Mouse (Mus musculus) adrenal gland, adult 2 months (tissue): Measurements from ENCODE around the gene Lmnb2. TPM values are rescaled to one million over a fixed set of nuclear protein-coding genes. Genes with fewer than 3 reads are reported as not detected.

Source experiments
- DNase-seq: peaks from one replicate; pipeline ENCODE4 v3.0.0; 2021
- polyA plus RNA-seq: library from polyadenylated mRNA; depleted of rRNA; stranded (reverse); fragments of >200 nt; gene quantifications from 2 replicates; pipeline ENCODE4 v1.2.3, GENCODE M21; 2012
- total RNA-seq, 2 experiments: library from RNA; stranded (reverse); gene quantifications; 2 replicates each; pipeline ENCODE4 v1.2.3; 2021

Gene Lmnb2
- total and polyA plus RNA-seq, 3 experiments: 10.8 to 17.9 (median 11.4) TPM

DNA sequence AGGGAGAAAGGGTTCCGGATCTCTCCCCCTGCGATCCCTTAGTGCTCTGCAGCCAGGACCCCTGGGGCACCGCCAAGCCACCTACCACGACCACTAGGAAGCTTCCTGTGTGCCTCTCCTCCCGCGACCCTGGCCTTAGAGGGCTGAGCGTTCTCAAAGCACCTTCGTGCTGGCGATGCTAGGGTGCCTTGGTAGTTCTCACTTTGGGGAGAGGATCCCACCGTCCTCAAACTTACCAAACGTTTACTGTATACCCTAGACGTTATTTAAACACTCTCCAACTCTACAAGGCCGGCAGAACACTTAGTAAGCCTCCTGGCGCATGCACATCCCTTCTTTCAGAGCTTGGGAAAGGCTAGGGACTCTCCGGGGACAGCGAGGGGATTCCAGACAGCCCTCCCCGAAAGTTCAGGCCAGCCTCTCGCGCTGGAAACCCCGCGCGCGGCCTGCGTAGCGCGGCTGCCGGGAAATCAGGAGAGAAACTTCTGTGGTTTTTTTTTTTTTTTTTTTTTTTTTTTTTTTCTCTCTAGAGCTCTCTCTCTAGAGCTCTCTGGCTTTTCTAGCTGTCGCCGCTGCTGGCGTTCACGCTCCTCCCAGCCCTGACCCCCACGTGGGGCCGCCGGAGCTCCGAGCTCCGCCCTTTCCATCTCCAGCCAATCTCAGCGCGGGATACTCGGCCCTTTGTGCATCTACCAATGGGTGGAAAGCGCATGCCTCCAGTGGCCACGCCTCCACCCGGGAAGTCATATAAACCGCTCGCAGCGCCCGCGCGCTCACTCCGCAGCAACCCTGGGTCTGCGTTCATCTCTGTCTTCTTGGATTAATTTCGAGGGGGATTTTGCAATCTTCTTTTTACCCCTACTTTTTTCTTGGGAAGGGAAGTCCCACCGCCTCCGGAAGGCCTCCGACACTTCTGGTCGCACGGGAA, 11.5 kb upstream of the Lmnb2 start, which contains the start of gene Gadd45b:
Gene Gadd45b, plus strand, starts transcription at position 775 of the 928 bp plus-strand sequence.
- DNase-seq: peak; percentile 99

DNA sequence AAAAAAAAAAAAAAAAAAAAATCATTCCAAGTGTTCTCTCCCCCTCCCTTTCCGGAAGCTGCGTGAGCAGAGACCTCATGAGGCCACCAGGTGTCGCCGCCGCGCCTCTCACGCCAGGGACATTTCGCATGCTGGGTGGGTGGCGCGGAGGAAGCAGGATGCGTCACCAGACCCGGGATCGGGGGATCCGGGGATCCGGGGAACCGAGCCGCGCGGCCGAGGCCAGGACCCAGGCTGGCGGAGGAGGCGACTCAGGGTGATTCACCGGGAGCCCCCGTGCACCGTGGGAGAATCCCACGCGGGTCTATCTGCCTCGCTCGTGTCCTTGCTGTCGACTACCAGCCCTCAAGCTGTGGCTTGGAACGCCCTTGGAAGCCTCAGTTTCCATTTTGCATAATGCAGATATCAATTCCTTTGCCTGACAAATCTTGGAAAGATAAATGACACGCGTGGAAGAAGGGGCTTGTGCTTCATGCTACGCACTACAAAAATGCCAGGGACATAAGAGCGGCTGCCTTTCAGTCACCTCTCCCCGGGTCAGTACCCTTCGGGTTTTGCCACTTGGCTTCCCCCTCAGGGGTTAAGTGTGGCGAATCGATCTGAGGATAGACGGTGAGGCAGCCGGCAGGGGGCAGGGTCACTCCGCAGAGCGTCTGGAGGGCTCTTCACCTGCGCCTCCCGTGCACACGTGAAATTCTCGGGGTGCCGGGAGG, 10.7 kb upstream of the Lmnb2 start:
- peak; percentile 94 for DNase-seq

DNA sequence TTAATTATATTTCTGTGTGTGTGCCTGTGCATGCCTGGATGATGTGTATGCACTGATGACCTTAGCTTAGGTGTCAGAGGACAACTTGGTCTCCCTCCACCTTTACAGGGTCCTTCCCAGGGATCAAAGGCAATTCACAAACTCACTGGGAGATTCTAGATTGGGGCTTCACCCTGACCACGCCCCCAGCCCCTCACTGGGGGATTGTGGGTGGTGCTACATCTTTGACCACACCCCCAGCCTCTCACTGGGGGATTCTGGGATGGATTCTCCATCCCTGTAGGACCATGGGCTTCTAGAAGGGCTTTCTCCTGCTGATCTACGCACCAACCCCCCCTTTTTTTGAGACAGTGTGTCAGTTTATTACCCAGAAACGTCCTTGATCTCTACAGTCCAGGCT, 7.4 kb upstream of the Lmnb2 start:
- DNase-seq: no peak

DNA sequence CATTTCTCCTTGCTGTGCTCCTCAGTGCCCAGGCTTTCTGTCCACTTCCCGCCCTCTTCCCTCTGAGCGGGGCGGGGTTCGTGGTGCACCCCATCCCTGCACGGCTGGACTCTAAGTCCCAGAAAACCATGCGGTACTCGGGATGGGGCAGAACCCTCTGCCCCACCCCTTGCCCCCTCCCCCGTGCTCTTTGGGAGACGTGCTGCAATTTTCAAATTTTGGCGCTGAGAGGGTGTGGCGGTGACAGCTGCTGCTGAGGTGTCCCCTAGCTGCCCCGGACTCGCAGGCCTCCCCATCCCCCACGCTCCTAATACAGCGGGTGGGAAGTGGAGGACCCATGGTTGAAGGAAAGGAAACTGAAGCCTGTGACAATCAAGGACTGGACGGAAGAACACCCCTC, 3.9 kb upstream of the Lmnb2 start:
- DNase-seq: no peak

- no peak for DNase-seq
Measured at GRCm38 (mm10) chr10:80917336-80917778, 688 bp downstream of the Lmnb2 start.

- DNase-seq: no peak
Measured at GRCm38 (mm10) chr10:80915736-80916135, 2.3 kb downstream of the Lmnb2 start.

DNA sequence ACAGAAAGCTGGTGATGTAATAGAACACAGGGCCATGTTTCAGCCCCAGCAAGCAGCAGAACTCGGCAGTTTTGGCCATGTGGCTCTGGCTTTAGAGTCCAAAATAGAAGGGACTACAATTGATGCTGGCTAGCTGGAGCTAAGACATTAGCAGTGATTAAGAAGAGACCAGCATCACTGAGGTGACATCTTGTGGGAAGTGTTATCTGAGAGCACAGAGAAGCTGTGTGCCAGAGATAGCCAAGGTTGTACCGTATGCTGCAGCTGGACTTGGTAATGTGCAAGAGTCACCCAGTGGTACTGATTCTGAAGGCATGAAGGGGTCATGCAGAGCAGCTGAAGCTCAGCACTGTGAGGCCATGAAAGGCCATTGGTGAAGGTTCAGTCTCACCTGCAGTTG, 2.8 kb downstream of the Lmnb2 start:
- no peak for DNase-seq

DNA sequence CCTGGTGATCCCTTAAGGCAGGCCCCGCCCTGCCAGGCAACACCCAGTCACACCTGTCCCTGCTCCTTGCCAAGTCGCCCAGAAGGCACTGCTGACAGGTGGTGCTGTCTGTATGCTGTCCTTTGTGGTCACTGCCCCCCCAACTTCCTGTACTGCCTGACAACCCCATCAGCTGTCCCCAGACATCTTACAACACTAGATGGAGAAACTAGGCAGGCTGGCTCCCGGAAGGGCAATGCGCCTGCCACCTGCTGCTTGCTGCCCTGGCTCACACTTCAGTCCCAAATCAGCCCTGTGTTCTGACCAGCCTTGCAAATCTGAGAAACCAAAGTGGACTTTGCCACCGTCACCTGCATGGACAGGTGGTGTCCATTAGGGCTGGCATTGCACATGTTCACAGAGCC, 3.8 kb downstream of the Lmnb2 start:
- peak; percentile 5 for DNase-seq

DNA sequence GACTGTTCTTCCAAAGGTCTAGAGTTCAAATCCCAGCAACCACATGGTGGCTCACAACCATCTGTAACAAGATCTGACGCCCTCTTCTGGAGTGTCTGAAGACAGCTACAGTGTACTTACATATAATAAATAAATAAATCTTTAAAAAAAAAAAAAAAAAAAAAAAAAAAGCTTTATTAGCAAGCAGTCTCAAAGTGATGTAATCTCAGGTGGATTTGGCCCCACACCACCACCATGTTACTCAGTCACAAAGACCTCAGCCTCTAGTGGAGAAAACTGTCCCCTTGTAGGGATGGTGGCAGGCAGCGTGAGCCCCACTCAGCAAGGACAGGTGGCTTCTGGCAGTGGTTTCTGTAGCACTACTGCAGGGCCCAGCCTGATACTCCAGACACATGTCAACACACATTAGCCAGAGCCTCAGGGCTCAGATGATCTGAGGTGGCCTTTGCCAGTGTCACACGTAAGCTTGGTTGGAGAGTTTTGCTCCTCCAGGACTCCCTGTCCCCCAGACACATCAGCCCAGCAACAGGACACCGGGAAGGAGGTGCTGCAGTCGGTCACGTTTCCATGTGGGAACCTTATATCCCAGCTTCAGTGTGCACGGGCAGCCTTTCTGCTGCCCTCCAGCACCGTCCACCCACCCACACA, 4.6 kb downstream of the Lmnb2 start:
- no peak for DNase-seq

GRCm38 (mm10) chr10:80911891-80912290, 6.2 kb downstream of the Lmnb2 start:
- DNase-seq: no peak

- no peak for DNase-seq
Measured at GRCm38 (mm10) chr10:80911354-80911753, 6.7 kb downstream of the Lmnb2 start.

DNA sequence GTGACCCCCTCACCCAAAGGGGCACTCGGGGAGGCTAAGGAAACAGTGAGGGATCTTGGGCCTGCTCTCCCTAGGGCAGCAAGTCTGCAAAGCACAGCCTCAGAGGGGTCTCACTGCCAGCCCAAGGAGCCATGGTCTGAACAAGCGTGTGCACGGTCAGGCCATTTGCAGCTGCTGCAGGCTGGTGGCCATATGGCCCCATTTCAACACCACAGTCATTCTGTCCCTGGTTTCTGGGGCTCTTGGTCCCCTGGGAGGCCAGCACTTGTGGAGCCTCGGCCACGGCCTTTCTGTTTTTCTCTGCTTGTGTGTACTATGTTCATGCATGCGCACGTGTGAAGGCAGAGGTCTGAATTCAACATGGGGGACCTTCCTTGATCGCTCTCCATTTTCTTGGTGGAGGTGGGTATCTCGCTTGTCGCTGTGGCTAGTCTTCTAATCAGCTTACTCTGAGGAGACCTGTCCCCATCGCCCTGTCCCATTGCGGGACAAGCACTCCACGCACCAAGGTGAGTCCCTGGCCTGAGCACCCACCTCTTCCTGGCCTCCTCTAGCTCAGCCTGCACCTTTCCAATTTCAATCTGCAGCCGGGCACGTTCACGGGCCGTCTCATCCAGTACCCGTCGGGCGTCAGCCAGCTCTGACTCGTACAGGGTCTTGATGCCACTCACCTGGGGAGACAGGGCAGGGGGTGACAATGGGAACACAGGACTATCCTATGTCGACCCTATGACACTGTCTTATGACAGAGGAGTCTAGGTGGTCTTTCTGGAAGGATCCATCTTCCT, 8.5 kb downstream of the Lmnb2 start:
- peak; percentile 4 for DNase-seq

GRCm38 (mm10) chr10:80904709-80905108, 13.3 kb downstream of the Lmnb2 start:
- DNase-seq: no peak

GRCm38 (mm10) chr10:80904004-80904693, 13.9 kb downstream of the Lmnb2 start:
- peak; percentile 33 for DNase-seq

DNA sequence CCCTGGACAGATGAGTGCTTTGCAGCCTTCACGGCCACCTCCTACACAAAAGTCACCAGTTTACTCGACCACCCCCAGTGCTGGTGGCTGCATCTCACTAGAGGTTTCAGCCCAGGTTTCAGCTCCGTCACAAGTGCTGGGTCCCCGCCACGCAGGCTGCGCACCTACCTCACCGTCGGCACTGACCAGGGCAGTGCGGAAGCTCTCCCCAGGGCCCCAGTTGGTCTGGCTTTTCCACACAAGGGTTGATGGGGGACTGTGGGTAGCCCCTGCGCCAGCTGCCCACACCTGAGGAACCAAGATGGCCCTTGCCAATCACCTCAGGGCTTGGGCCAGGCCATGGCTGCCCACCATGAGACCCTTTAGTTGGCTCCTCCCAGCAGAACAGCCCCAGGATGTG, 14.8 kb downstream of the Lmnb2 start:
- peak; percentile 11 for DNase-seq

GRCm38 (mm10) chr10:80902273-80902940, 15.6 kb downstream of the Lmnb2 start:
- no peak for DNase-seq

- no peak for DNase-seq
Measured at GRCm38 (mm10) chr10:80901409-80902272, 16.4 kb downstream of the Lmnb2 start.

GRCm38 (mm10) chr10:80900318-80901247, 17.5 kb downstream of the Lmnb2 start, which contains the start of gene Timm13:
Gene Timm13 (minus strand): TSS chr10:80900969.
- peak; percentile 99 for DNase-seq
